Mouse (Mus musculus) neural tube, embryonic 15.5 days (tissue): ENCODE data around the gene Matn1. TPM values are rescaled to one million over a fixed set of nuclear protein-coding genes. Genes with fewer than 3 reads are reported as not detected.

ENCODE experiments used
- ATAC-seq: fragments of 200-750 bp; cut with Nextera tagmentation; 2 replicates; pipeline ENCODE4 v1.8.0; 2017; ENCODE audit warnings: mild to moderate bottlenecking, moderate TSS enrichment, moderate library complexity; ENCODE audit not compliant: low FRiP score
- H3K27ac ChIP-seq: fragments of 300-500 bp; sonication (generic); replicated peaks from 2 replicates; pipeline ENCODE4 v1.5.1; 2015; ENCODE audit warnings: mild to moderate bottlenecking, inconsistent platforms
- H3K27me3 ChIP-seq: fragments of 300-500 bp; sonication (generic); replicated peaks from 2 replicates; pipeline ENCODE4 v1.6.1; 2015; ENCODE audit warnings: inconsistent platforms
- H3K36me3 ChIP-seq: fragments of 300-500 bp; sonication (generic); 2 replicates; pipeline ENCODE4 v1.6.1; 2015; ENCODE audit warnings: inconsistent platforms
- H3K4me1 ChIP-seq: fragments of 300-500 bp; sonication (generic); 2 replicates; pipeline ENCODE4 v1.6.1; 2015; ENCODE audit warnings: inconsistent platforms
- H3K4me2 ChIP-seq: fragments of 300-500 bp; sonication (generic); 2 replicates; pipeline ENCODE4 v1.6.1; 2015; ENCODE audit warnings: inconsistent platforms, mild to moderate bottlenecking, moderate library complexity
- H3K4me3 ChIP-seq: fragments of 300-500 bp; sonication (generic); replicated peaks from 2 replicates; pipeline ENCODE4 v1.5.1; 2015; ENCODE audit warnings: mild to moderate bottlenecking, inconsistent platforms
- H3K9ac ChIP-seq: fragments of 300-500 bp; sonication (generic); replicated peaks from 2 replicates; pipeline ENCODE4 v1.6.1; 2015; ENCODE audit warnings: mild to moderate bottlenecking, inconsistent platforms
- H3K9me3 ChIP-seq: fragments of 300-500 bp; sonication (generic); replicated peaks from 2 replicates; pipeline ENCODE4 v1.6.1; 2016; ENCODE audit warnings: inconsistent platforms
- WGBS: fragments of 180-500 bp; shearing (Covaris S2); methylation state at CpG from one replicate; pipeline ENCODE4 v1.1.7; 2015; ENCODE audit warnings: mixed read lengths; 5-methylcytosine and 5-hydroxymethylcytosine counted together
- polyA plus RNA-seq: library from polyadenylated mRNA; unstranded; fragments of >200 nt; fragmentation: Nextera tagmentation; extraction: Ambion mirVana; gene quantifications from 2 replicates; pipeline ENCODE4 v1.2.1, GENCODE M21; 2015

The Matn1 gene
- polyA plus RNA-seq, 1 experiment from 2014 or later: 10.8 TPM

- Histone ChIP-seq H3K27ac (no peak overlapping the region), H3K4me3 (no peak overlapping the region), H3K4me1 (no peaks in the 10 kb centered on the region), H3K4me2 (no peak overlapping the region), H3K27me3 (peaks cover 8% of the 10 kb centered on the region; the same call in 1 of the 2 replicates), H3K9me3 (no peaks in the 10 kb centered on the region), H3K9ac (no peak overlapping the region), H3K36me3 (no peaks in the 10 kb centered on the region)
- WGBS: 58% methylated on average over 10 of the region's 10 CpGs
- ATAC-seq: no peak
Measured at GRCm38 (mm10) chr4:130957156-130957555, 13.0 kb downstream of the Matn1 start.

GRCm38 (mm10) chr4:130958812-130959211 is 14.6 kb downstream of the Matn1 start:
- Histone ChIP-seq H3K9me3 (no peaks in the 10 kb centered on the region), H3K4me1 (no peaks in the 10 kb centered on the region), H3K36me3 (no peaks in the 10 kb centered on the region), H3K27ac (no peak overlapping the region), H3K27me3 (peaks cover 11% of the 10 kb centered on the region; the same call in 1 of the 2 replicates), H3K4me3 (no peak overlapping the region), H3K4me2 (no peak overlapping the region), H3K9ac (no peak overlapping the region)
- WGBS: 78% methylated on average over 5 of the region's 5 CpGs
- no peak for ATAC-seq

GRCm38 (mm10) chr4:130959678-130960077 is 15.5 kb downstream of the Matn1 start:
- Histone ChIP-seq H3K4me2 (no peak overlapping the region), H3K27me3 (peaks cover 11% of the 10 kb centered on the region; the same call in 1 of the 2 replicates), H3K36me3 (no peaks in the 10 kb centered on the region), H3K27ac (no peak overlapping the region), H3K9ac (no peak overlapping the region), H3K4me1 (no peaks in the 10 kb centered on the region), H3K9me3 (no peaks in the 10 kb centered on the region), H3K4me3 (no peak overlapping the region)
- WGBS: 66% methylated on average over 6 of the region's 6 CpGs
- no peak for ATAC-seq

GRCm38 (mm10) chr4:130960118-130960734 is 16.0 kb downstream of the Matn1 start:
- no peaks in the 10 kb centered on the region for H3K4me1 ChIP-seq
- ATAC-seq: peak; percentile 79; the same call in 1 of the 2 replicates
- H3K9me3 ChIP-seq: no peaks in the 10 kb centered on the region
- H3K4me2 ChIP-seq: no peak overlapping the region
- no peaks in the 10 kb centered on the region for H3K36me3 ChIP-seq
- H3K27me3 ChIP-seq: peaks cover 11% of the 10 kb centered on the region; the same call in 1 of the 2 replicates
- H3K4me3 ChIP-seq: no peak overlapping the region
- WGBS: 34% methylated on average over 9 of the region's 9 CpGs
- H3K27ac ChIP-seq: no peak overlapping the region
- H3K9ac ChIP-seq: no peak overlapping the region

- Histone ChIP-seq H3K27ac (no peak overlapping the region), H3K27me3 (peaks cover 5% of the 10 kb centered on the region; the same call in 1 of the 2 replicates), H3K36me3 (no peaks in the 10 kb centered on the region), H3K4me2 (no peak overlapping the region), H3K9me3 (no peaks in the 10 kb centered on the region), H3K4me3 (no peak overlapping the region), H3K4me1 (peaks cover 8% of the 10 kb centered on the region; the same call in 1 of the 2 replicates), H3K9ac (no peak overlapping the region)
- no peak for ATAC-seq
- WGBS: 84% methylated on average over 1 of the region's 1 CpGs
Measured at GRCm38 (mm10) chr4:130971278-130971677, 27.1 kb downstream of the Matn1 start.

- peak; percentile 81 for ATAC-seq
Measured at GRCm38 (mm10) chr4:130972421-130972829, 28.2 kb downstream of the Matn1 start.

GRCm38 (mm10) chr4:130973332-130974263 is 29.4 kb downstream of the Matn1 start:
- no peak overlapping the region for H3K9ac ChIP-seq
- H3K4me2 ChIP-seq: no peak overlapping the region
- peak; percentile 53; the same call in 1 of the 2 replicates for ATAC-seq
- H3K4me1 ChIP-seq: peaks cover 8% of the 10 kb centered on the region
- no peaks in the 10 kb centered on the region for H3K9me3 ChIP-seq
- H3K27ac ChIP-seq: peak overlapping the region; percentile 64
- H3K4me3 ChIP-seq: no peak overlapping the region
- no peaks in the 10 kb centered on the region for H3K27me3 ChIP-seq
- no peaks in the 10 kb centered on the region for H3K36me3 ChIP-seq
- WGBS: 47% methylated on average over 19 of the region's 19 CpGs

More at GRCm38 (mm10) chr4:130972421-130972829, 28.2 kb downstream of the Matn1 start:
- WGBS: 66% methylated on average over 5 of the region's 5 CpGs
- Histone ChIP-seq H3K4me2 (no peak overlapping the region), H3K9me3 (no peaks in the 10 kb centered on the region), H3K4me1 (peaks cover 8% of the 10 kb centered on the region), H3K27me3 (no peaks in the 10 kb centered on the region), H3K4me3 (no peak overlapping the region), H3K27ac (peak overlapping the region; percentile 49), H3K36me3 (no peaks in the 10 kb centered on the region), H3K9ac (no peak overlapping the region)

- H3K27me3 ChIP-seq: no peaks in the 10 kb centered on the region
- H3K27ac ChIP-seq: no peak overlapping the region
- H3K4me2 ChIP-seq: no peak overlapping the region
- H3K9ac ChIP-seq: no peak overlapping the region
- WGBS: 80% methylated on average over 3 of the region's 3 CpGs
- H3K36me3 ChIP-seq: no peaks in the 10 kb centered on the region
- no peak overlapping the region for H3K4me3 ChIP-seq
- H3K4me1 ChIP-seq: no peaks in the 10 kb centered on the region; the same call in 1 of the 2 replicates
- no peak for ATAC-seq
- no peaks in the 10 kb centered on the region for H3K9me3 ChIP-seq
Measured at GRCm38 (mm10) chr4:130978981-130979380, 34.8 kb downstream of the Matn1 start.

GRCm38 (mm10) chr4:130984416-130985182 is 40.4 kb downstream of the Matn1 start:
- no peak for ATAC-seq
- H3K4me2 ChIP-seq: no peak overlapping the region
- H3K36me3 ChIP-seq: no peaks in the 10 kb centered on the region
- H3K27ac ChIP-seq: no peak overlapping the region
- 72% methylated on average over 17 of the region's 17 CpGs for WGBS
- no peaks in the 10 kb centered on the region for H3K27me3 ChIP-seq
- H3K4me1 ChIP-seq: 0 out of 2 replicates have a peak, but pooled peaks cover 3% of the 10 kb centered on the region
- H3K9ac ChIP-seq: no peak overlapping the region
- no peaks in the 10 kb centered on the region for H3K9me3 ChIP-seq
- no peak overlapping the region for H3K4me3 ChIP-seq

- 0 out of 2 replicates have a peak, but pooled peaks cover 3% of the 10 kb centered on the region for H3K4me1 ChIP-seq
- no peak overlapping the region for H3K9ac ChIP-seq
- no peak overlapping the region for H3K4me2 ChIP-seq
- no peaks in the 10 kb centered on the region for H3K9me3 ChIP-seq
- no peak for ATAC-seq
- 90% methylated on average over 4 of the region's 4 CpGs for WGBS
- no peak overlapping the region for H3K4me3 ChIP-seq
- H3K36me3 ChIP-seq: no peaks in the 10 kb centered on the region
- H3K27me3 ChIP-seq: no peaks in the 10 kb centered on the region
- H3K27ac ChIP-seq: no peak overlapping the region
Measured at GRCm38 (mm10) chr4:130987046-130987445, 42.9 kb downstream of the Matn1 start.

- Histone ChIP-seq H3K4me1 (0 out of 2 replicates have a peak, but pooled peaks cover 3% of the 10 kb centered on the region), H3K9me3 (no peaks in the 10 kb centered on the region), H3K9ac (no peak overlapping the region), H3K4me2 (no peak overlapping the region), H3K4me3 (no peak overlapping the region), H3K36me3 (no peaks in the 10 kb centered on the region), H3K27me3 (no peaks in the 10 kb centered on the region), H3K27ac (no peak overlapping the region)
- no peak for ATAC-seq
- WGBS: 87% methylated on average over 6 of the region's 6 CpGs
Measured at GRCm38 (mm10) chr4:130988219-130988839, 44.1 kb downstream of the Matn1 start.
